Mouse (Mus musculus) telencephalon, adult 2 months (tissue): Measurements from ENCODE around the gene Lrguk.

ENCODE experiments used
- DNase-seq: peaks from one replicate; pipeline ENCODE4 v3.0.0-alpha.2; 2011; ENCODE audit warnings: low read depth, low spot score

The Lrguk gene

GRCm38 (mm10) chr6:34146042-34146441 lies 116.8 kb downstream of the Lrguk start:
- DNase-seq = no peak

- no peak for DNase-seq
These were observed 118.8 kb downstream of the Lrguk start for GRCm38 (mm10) chr6:34148021-34148420.

- no peak for DNase-seq
These were observed 119.4 kb downstream of the Lrguk start for GRCm38 (mm10) chr6:34148639-34149038.

GRCm38 (mm10) chr6:34149066-34149465 lies 119.8 kb downstream of the Lrguk start:
- DNase-seq = no peak

- DNase-seq = no peak
These were observed 120.6 kb downstream of the Lrguk start for GRCm38 (mm10) chr6:34149821-34150220.

- no peak for DNase-seq
These were observed 124.1 kb downstream of the Lrguk start for GRCm38 (mm10) chr6:34153069-34154052.

GRCm38 (mm10) chr6:34154202-34154601 lies 125.0 kb downstream of the Lrguk start:
- peak; percentile 88 for DNase-seq

GRCm38 (mm10) chr6:34155137-34155804 lies 126.0 kb downstream of the Lrguk start:
- DNase-seq = no peak

GRCm38 (mm10) chr6:34156057-34156456 lies 126.8 kb downstream of the Lrguk start:
- DNase-seq = no peak

- no peak for DNase-seq
These were observed 127.8 kb downstream of the Lrguk start for GRCm38 (mm10) chr6:34156841-34157748.

- no peak for DNase-seq
These were observed 131.0 kb downstream of the Lrguk start for GRCm38 (mm10) chr6:34159998-34160815.

GRCm38 (mm10) chr6:34160816-34161310 lies 131.6 kb downstream of the Lrguk start:
- DNase-seq = no peak

GRCm38 (mm10) chr6:34161511-34161910 lies 132.3 kb downstream of the Lrguk start:
- DNase-seq = no peak

- DNase-seq = no peak
These were observed 133.4 kb downstream of the Lrguk start for GRCm38 (mm10) chr6:34162607-34163006.

GRCm38 (mm10) chr6:34163014-34163413 lies 133.8 kb downstream of the Lrguk start:
- no peak for DNase-seq

GRCm38 (mm10) chr6:34168834-34169233 lies 139.6 kb downstream of the Lrguk start:
- no peak for DNase-seq

- no peak for DNase-seq
These were observed 141.7 kb downstream of the Lrguk start for GRCm38 (mm10) chr6:34170844-34171494.

GRCm38 (mm10) chr6:34171748-34172457 lies 142.7 kb downstream of the Lrguk start:
- DNase-seq = no peak

- no peak for DNase-seq
These were observed 144.0 kb downstream of the Lrguk start for GRCm38 (mm10) chr6:34173251-34173650.
